In genomic region chr5:102006218-102006941, GRCm38 (mm10) we compare ENCODE assay signal across 19 mouse cellular contexts.
DNase-seq lines count a peak whose midpoint lies in the region; ATAC-seq and TF ChIP-seq lines count a peak whose summit lies in the region.
"Had no signal": no experiment of that assay in that cellular context is flagged by ENCODE, and none has a peak within 500 bp of the region (broad histone marks: within the 10 kb centered on the region; RNA-seq: fewer than 3 reads in every experiment).

No protein-coding gene starts in this region.

- 0 out of 2 replicates have a peak, but pooled peaks have one; percentile 35 for ATAC-seq in heart, embryonic 15.5 days (replicated peaks; ENCODE audit: insufficient number of reproducible peaks, insufficient read depth, low FRiP score, low read depth)
- no peak for ATAC-seq in forebrain, embryonic 13.5 days
- ATAC-seq: CD4-positive, CD25-positive, alpha-beta regulatory T cell, adult 4 months; forebrain, embryonic 16.5 days; liver, postnatal 0 days had no signal

- WGBS in heart, embryonic 15.5 days = 67% methylated on average over 6 of the region's 6 CpGs
- WGBS in heart, adult 2 months = 83% methylated on average over 6 of the region's 6 CpGs
- WGBS in forebrain, embryonic 13.5 days = 96% methylated on average over 6 of the region's 6 CpGs

- DNase-seq in heart, adult 2 months = no peak
- peak; percentile 55 for DNase-seq in R1 (ENCODE audit: low read depth, low spot score)
- DNase-seq in cerebellum, adult 18-20 months = peak; percentile 67 to 81
- peak; percentile 76 for DNase-seq in fat pad, adult 2 months (ENCODE audit: extremely low read depth, low read depth, low spot score)
- DNase-seq in right cerebral cortex, postnatal 25 days = no peak
- DNase-seq: liver, postnatal 0 days; lung, postnatal 4 days; retina, postnatal 1 day; spleen, adult 18-20 months; thymus, postnatal 25 days had no signal

- H3K9ac ChIP-seq in heart, embryonic 15.5 days = no peak overlapping the region
- H3K9ac ChIP-seq in heart, adult 2 months (ENCODE audit: low read depth, low read length) = no peak overlapping the region
- H3K9ac ChIP-seq in forebrain, embryonic 13.5 days = no peak overlapping the region
- H3K9ac ChIP-seq: limb, embryonic 12.5 days; liver, postnatal 0 days; stomach, embryonic 15.5 days had no signal

- H3K79me2 ChIP-seq in heart, adult 2 months (replicated peaks; ENCODE audit: control insufficient read depth, insufficient read depth, low read length) = no peaks in the 10 kb centered on the region

- no peak for TF ChIP-seq EP300 in heart, adult 2 months (IDR thresholded peaks at IDR 0.05; ENCODE audit: insufficient read depth, low read depth, low read length)

- no peak for TF ChIP-seq POLR2A in heart, adult 2 months (IDR thresholded peaks at IDR 0.05; ENCODE audit: insufficient read depth, low read depth, low read length)

- H3K4me2 ChIP-seq in heart, embryonic 15.5 days = no peak overlapping the region
- no peak overlapping the region for H3K4me2 ChIP-seq in forebrain, embryonic 13.5 days
- H3K4me2 ChIP-seq: limb, embryonic 12.5 days; midbrain, embryonic 11.5 days; stomach, embryonic 15.5 days had no signal

- H3K36me3 ChIP-seq in heart, embryonic 15.5 days = no peaks in the 10 kb centered on the region
- no peaks in the 10 kb centered on the region for H3K36me3 ChIP-seq in heart, adult 2 months (ENCODE audit: control insufficient read depth, insufficient read depth, low read length)
- peaks cover 23% of the 10 kb centered on the region for H3K36me3 ChIP-seq in forebrain, embryonic 13.5 days (ENCODE audit: poor library complexity, severe bottlenecking)
- H3K36me3 ChIP-seq: stomach, embryonic 15.5 days had no signal

- H3K9me3 ChIP-seq in heart, embryonic 15.5 days (replicated peaks) = no peaks in the 10 kb centered on the region
- no peaks in the 10 kb centered on the region for H3K9me3 ChIP-seq in forebrain, embryonic 13.5 days (replicated peaks)
- H3K9me3 ChIP-seq: limb, embryonic 12.5 days; stomach, embryonic 15.5 days had no signal

- no peak overlapping the region for H3K4me3 ChIP-seq in heart, embryonic 15.5 days
- no peak overlapping the region for H3K4me3 ChIP-seq in heart, adult 2 months
- H3K4me3 ChIP-seq in forebrain, embryonic 13.5 days = no peak overlapping the region
- H3K4me3 ChIP-seq: layer of hippocampus, adult 2 months; left cerebral cortex, adult 2 months; limb, embryonic 12.5 days; stomach, embryonic 15.5 days had no signal

- peak overlapping the region; percentile 22; the same call in 1 of the 2 replicates for H3K27ac ChIP-seq in heart, embryonic 15.5 days
- no peak overlapping the region for H3K27ac ChIP-seq in heart, adult 2 months
- H3K27ac ChIP-seq in forebrain, embryonic 13.5 days = no peak overlapping the region
- H3K27ac ChIP-seq: layer of hippocampus, adult 2 months; left cerebral cortex, adult 2 months; limb, embryonic 12.5 days; stomach, embryonic 15.5 days had no signal

- intact Hi-C loops in heart, adult 2 months (cut with DNase I) = loop anchor here (5.0 kb wide), 1 partner anchor 61 kb away; the partner anchor contains the start of gene Wdfy3

- TF ChIP-seq CTCF in heart, adult 2 months (IDR thresholded peaks at IDR 0.05) = no peak

- H3K27me3 ChIP-seq in heart, embryonic 15.5 days = no peaks in the 10 kb centered on the region
- no peaks in the 10 kb centered on the region for H3K27me3 ChIP-seq in heart, adult 2 months (ENCODE audit: control insufficient read depth, insufficient read depth, low read length)
- H3K27me3 ChIP-seq in forebrain, embryonic 13.5 days = no peaks in the 10 kb centered on the region
- H3K27me3 ChIP-seq: limb, embryonic 12.5 days; stomach, embryonic 15.5 days had no signal

- peaks cover 17% of the 10 kb centered on the region for H3K4me1 ChIP-seq in heart, embryonic 15.5 days (replicated peaks)
- H3K4me1 ChIP-seq in heart, adult 2 months (ENCODE audit: control insufficient read depth, insufficient read depth, low read length) = peaks cover 14% of the 10 kb centered on the region
- H3K4me1 ChIP-seq in forebrain, embryonic 13.5 days = 0 out of 2 replicates have a peak, but pooled peaks cover 4% of the 10 kb centered on the region
- H3K4me1 ChIP-seq: limb, embryonic 12.5 days; stomach, embryonic 15.5 days had no signal

Comparison
In these comparisons a context has a peak if more than half of its experiments do, and no peak if none do; other contexts are left out.
1. DNase-seq: peak in R1 (single experiment), cerebellum, adult 18-20 months (2 of 2) and fat pad, adult 2 months (single experiment); none in heart, adult 2 months (0 of 2) and right cerebral cortex, postnatal 25 days (single experiment).